11 mouse cellular contexts compared by ENCODE assay signal in genomic region chr11:116100839-116101238, GRCm38 (mm10). TPM values are rescaled to one million over a fixed set of nuclear protein-coding genes. Genes with fewer than 3 reads are reported as not detected.
A peak's percentile ranks its signal among the peaks of the same experiment; 100 is the strongest.
DNase-seq lines count a peak whose midpoint lies in the region; ATAC-seq and TF ChIP-seq lines count a peak whose summit lies in the region.
"Had no signal": no experiment of that assay in that cellular context is flagged by ENCODE, and none has a peak within 500 bp of the region (broad histone marks: within the 10 kb centered on the region; RNA-seq: fewer than 3 reads in every experiment).

No protein-coding gene starts in this region.

- intact Hi-C loops in gastrocnemius, adult 2 months (cut with DNase I) = no loop called here
- intact Hi-C loops in gastrocnemius, postnatal 36 days (cut with DNase I) = no loop called here

- H3K4me2 ChIP-seq in kidney, postnatal 0 days (ENCODE audit: low read length) = peak overlapping the region; percentile 38; the same call in 1 of the 2 replicates
- no peak overlapping the region for H3K4me2 ChIP-seq in limb, embryonic 12.5 days
- H3K4me2 ChIP-seq: liver, embryonic 13.5 days had no signal

- ATAC-seq in kidney, postnatal 0 days (replicated peaks; ENCODE audit: low FRiP score, low read depth) = no peak
- no peak for ATAC-seq in limb, embryonic 12.5 days (ENCODE audit: insufficient number of reproducible peaks, insufficient read depth, low FRiP score, low TSS enrichment, low read depth)
- ATAC-seq: Patski had no signal

- no peak for TF ChIP-seq CTCF in gastrocnemius, adult 2 months (IDR thresholded peaks at IDR 0.05)
- no peak for TF ChIP-seq CTCF in kidney, postnatal 0 days (IDR thresholded peaks at IDR 0.05; ENCODE audit: low read depth)

- no peaks in the 10 kb centered on the region; the same call in 1 of the 2 replicates for H3K36me3 ChIP-seq in kidney, postnatal 0 days (ENCODE audit: insufficient read depth, low read length)
- H3K36me3 ChIP-seq in embryonic facial prominence, embryonic 10.5 days (replicated peaks) = no peaks in the 10 kb centered on the region
- H3K36me3 ChIP-seq in limb, embryonic 12.5 days = no peaks in the 10 kb centered on the region
- H3K36me3 ChIP-seq: liver, embryonic 13.5 days had no signal

- H3K9ac ChIP-seq in kidney, postnatal 0 days (ENCODE audit: low read depth, low read length) = 0 out of 2 replicates have a peak overlapping the region, but pooled peaks have one; percentile 10
- no peak overlapping the region for H3K9ac ChIP-seq in limb, embryonic 12.5 days (replicated peaks)

- peak overlapping the region; percentile 91 for H3K27ac ChIP-seq in gastrocnemius, adult 2 months
- peak overlapping the region; percentile 95 for H3K27ac ChIP-seq in kidney, postnatal 0 days
- 0 out of 2 replicates have a peak overlapping the region, but pooled peaks have one; percentile 11 for H3K27ac ChIP-seq in embryonic facial prominence, embryonic 10.5 days (replicated peaks)
- H3K27ac ChIP-seq in limb, embryonic 12.5 days = peak overlapping the region; percentile 87; the same call in 1 of the 2 replicates

- DNase-seq in gastrocnemius, adult 2 months = no peak
- DNase-seq in gastrocnemius, postnatal 36 days = no peak
- DNase-seq in kidney, postnatal 0 days (ENCODE audit: low spot score) = no peak
- DNase-seq in kidney, postnatal 14 days = no peak
- no peak for DNase-seq in embryonic facial prominence, embryonic 10.5 days (ENCODE audit: low spot score)
- DNase-seq in adrenal gland, postnatal 36 days = no peak
- DNase-seq in gastrocnemius, postnatal 25 days = no peak
- DNase-seq: B cell, adult 2 months; liver, embryonic 13.5 days had no signal

- H3K9me3 ChIP-seq in kidney, postnatal 0 days (replicated peaks; ENCODE audit: low read length) = no peaks in the 10 kb centered on the region
- peaks cover 4% of the 10 kb centered on the region; the same call in 1 of the 2 replicates for H3K9me3 ChIP-seq in embryonic facial prominence, embryonic 10.5 days
- peaks cover 7% of the 10 kb centered on the region; the same call in 1 of the 2 replicates for H3K9me3 ChIP-seq in limb, embryonic 12.5 days

- peaks cover 57% of the 10 kb centered on the region for H3K4me1 ChIP-seq in kidney, postnatal 0 days (replicated peaks; ENCODE audit: insufficient read depth, low read length)
- peaks cover 58% of the 10 kb centered on the region for H3K4me1 ChIP-seq in embryonic facial prominence, embryonic 10.5 days
- peaks cover 41% of the 10 kb centered on the region for H3K4me1 ChIP-seq in limb, embryonic 12.5 days (replicated peaks)

- H3K27me3 ChIP-seq in kidney, postnatal 0 days (ENCODE audit: insufficient read depth, low read length) = no peaks in the 10 kb centered on the region
- H3K27me3 ChIP-seq in embryonic facial prominence, embryonic 10.5 days (replicated peaks; ENCODE audit: low read depth, poor library complexity, severe bottlenecking) = peaks cover 10% of the 10 kb centered on the region
- peaks cover 8% of the 10 kb centered on the region for H3K27me3 ChIP-seq in limb, embryonic 12.5 days
- H3K27me3 ChIP-seq: Patski had no signal

- WGBS in kidney, postnatal 0 days = 61% methylated on average over 7 of the region's 7 CpGs
- 87% methylated on average over 7 of the region's 7 CpGs for WGBS in embryonic facial prominence, embryonic 10.5 days
- 81% methylated on average over 7 of the region's 7 CpGs for WGBS in limb, embryonic 12.5 days

- no peak overlapping the region for H3K4me3 ChIP-seq in gastrocnemius, adult 2 months
- H3K4me3 ChIP-seq in kidney, postnatal 0 days (replicated peaks; ENCODE audit: low read depth, low read length) = no peak overlapping the region
- H3K4me3 ChIP-seq in embryonic facial prominence, embryonic 10.5 days = no peak overlapping the region
- H3K4me3 ChIP-seq in limb, embryonic 12.5 days (replicated peaks) = no peak overlapping the region
- H3K4me3 ChIP-seq: liver, embryonic 13.5 days had no signal

RNA-seq across cellular contexts. Expression of gene Wbp2, which starts 14.0 kb away (rescaled TPM):
- 10 to 100 TPM; 77.2 to 81.8 TPM for total RNA-seq in gastrocnemius, adult 2 months (2021)
- 10 to 100 TPM; 70.1 to 71.0 TPM for total RNA-seq in gastrocnemius, postnatal 36 days (2021)
- 121 and 125 TPM in 2 replicates for polyA plus RNA-seq in kidney, postnatal 0 days (2015; fragmentation: Nextera tagmentation; extraction: Ambion mirVana)
- polyA plus RNA-seq in embryonic facial prominence, embryonic 10.5 days (2016; fragmentation: Nextera tagmentation; extraction: Ambion mirVana) = 74.2 and 76.8 TPM in 2 replicates
- polyA plus RNA-seq in limb, embryonic 12.5 days (2016; fragmentation: Nextera tagmentation; extraction: Ambion mirVana) = 33.2 and 36.6 TPM in 2 replicates
- 100 to 1,000 TPM; 157 to 178 TPM for total RNA-seq in adrenal gland, postnatal 36 days (2021)
- total RNA-seq in gastrocnemius, postnatal 25 days (2021) = 10 to 100 TPM; 58.1 to 64.4 TPM

RNA-seq across cellular contexts. Expression of gene Unc13d, which starts 23.1 kb away (rescaled TPM):
- under 1 TPM; 0.13 to 0.50 TPM for total RNA-seq in gastrocnemius, adult 2 months (2021)
- under 1 TPM; 0.30 to 0.48 TPM for total RNA-seq in gastrocnemius, postnatal 36 days (2021)
- 0.54 and 0.75 TPM in 2 replicates for polyA plus RNA-seq in kidney, postnatal 0 days (2015; fragmentation: Nextera tagmentation; extraction: Ambion mirVana)
- polyA plus RNA-seq in embryonic facial prominence, embryonic 10.5 days (2016; fragmentation: Nextera tagmentation; extraction: Ambion mirVana) = 2.9 TPM in 2 replicates
- polyA plus RNA-seq in limb, embryonic 12.5 days (2016; fragmentation: Nextera tagmentation; extraction: Ambion mirVana) = 1.4 and 1.7 TPM in 2 replicates
- total RNA-seq in adrenal gland, postnatal 36 days (2021) = under 1 TPM; 0.49 to 0.66 TPM
- under 1 TPM; 0.16 to 0.38 TPM for total RNA-seq in gastrocnemius, postnatal 25 days (2021)

RNA-seq across cellular contexts. Expression of gene Trim47, which starts 26.2 kb away (rescaled TPM):
- 10 to 100 TPM in 1 of 2 experiments, 1 to 10 TPM in 1; 6.0 to 12.2 TPM for total RNA-seq in gastrocnemius, adult 2 months (2021)
- total RNA-seq in gastrocnemius, postnatal 36 days (2021) = 1 to 10 TPM; 9.1 to 9.3 TPM
- polyA plus RNA-seq in kidney, postnatal 0 days (2015; fragmentation: Nextera tagmentation; extraction: Ambion mirVana) = 40.8 and 41.7 TPM in 2 replicates
- 4.5 and 4.7 TPM in 2 replicates for polyA plus RNA-seq in embryonic facial prominence, embryonic 10.5 days (2016; fragmentation: Nextera tagmentation; extraction: Ambion mirVana)
- 6.0 and 7.9 TPM in 2 replicates for polyA plus RNA-seq in limb, embryonic 12.5 days (2016; fragmentation: Nextera tagmentation; extraction: Ambion mirVana)
- 10 to 100 TPM; 14.7 to 23.0 TPM for total RNA-seq in adrenal gland, postnatal 36 days (2021)
- total RNA-seq in gastrocnemius, postnatal 25 days (2021) = 10 to 100 TPM in 1 of 2 experiments, 1 to 10 TPM in 1; 7.9 to 14.5 TPM

RNA-seq across cellular contexts. Expression of gene Trim65, which starts 30.1 kb away (rescaled TPM):
- total RNA-seq in gastrocnemius, adult 2 months (2021) = 1 to 10 TPM; 4.2 to 6.6 TPM
- 1 to 10 TPM; 4.1 to 4.8 TPM for total RNA-seq in gastrocnemius, postnatal 36 days (2021)
- 3.1 and 3.3 TPM in 2 replicates for polyA plus RNA-seq in kidney, postnatal 0 days (2015; fragmentation: Nextera tagmentation; extraction: Ambion mirVana)
- polyA plus RNA-seq in embryonic facial prominence, embryonic 10.5 days (2016; fragmentation: Nextera tagmentation; extraction: Ambion mirVana) = 1.9 and 2.3 TPM in 2 replicates
- 2.1 and 3.0 TPM in 2 replicates for polyA plus RNA-seq in limb, embryonic 12.5 days (2016; fragmentation: Nextera tagmentation; extraction: Ambion mirVana)
- total RNA-seq in adrenal gland, postnatal 36 days (2021) = 10 to 100 TPM in 1 of 2 experiments, 1 to 10 TPM in 1; 9.3 to 11.7 TPM
- 1 to 10 TPM; 5.1 to 5.4 TPM for total RNA-seq in gastrocnemius, postnatal 25 days (2021)

RNA-seq across cellular contexts. Expression of gene Mrpl38, which starts 37.8 kb away (rescaled TPM):
- 10 to 100 TPM; 47.5 to 61.5 TPM for total RNA-seq in gastrocnemius, adult 2 months (2021)
- 10 to 100 TPM; 49.4 to 49.9 TPM for total RNA-seq in gastrocnemius, postnatal 36 days (2021)
- 81.1 and 89.8 TPM in 2 replicates for polyA plus RNA-seq in kidney, postnatal 0 days (2015; fragmentation: Nextera tagmentation; extraction: Ambion mirVana)
- polyA plus RNA-seq in embryonic facial prominence, embryonic 10.5 days (2016; fragmentation: Nextera tagmentation; extraction: Ambion mirVana) = 108 and 117 TPM in 2 replicates
- polyA plus RNA-seq in limb, embryonic 12.5 days (2016; fragmentation: Nextera tagmentation; extraction: Ambion mirVana) = 86.9 and 90.8 TPM in 2 replicates
- 100 to 1,000 TPM in 1 of 2 experiments, 10 to 100 TPM in 1; 95.9 to 107 TPM for total RNA-seq in adrenal gland, postnatal 36 days (2021)
- total RNA-seq in gastrocnemius, postnatal 25 days (2021) = 10 to 100 TPM; 48.7 to 50.8 TPM

Comparison
In these comparisons a context has a peak if more than half of its experiments do, and no peak if none do; other contexts are left out.
1. H3K27ac ChIP-seq: peak in every context shown above with its lines; median percentile 95 in kidney, postnatal 0 days; 91 in gastrocnemius, adult 2 months; 87 in limb, embryonic 12.5 days; 11 in embryonic facial prominence, embryonic 10.5 days.